Mouse (Mus musculus) small intestine, adult 2 months (tissue): Measurements from ENCODE around the gene Mcu.

Experiments
- CTCF ChIP-seq: fragments of 200-500 bp; IDR thresholded peaks from 2 replicates; pipeline ENCODE4 v1.5.1; 2012; ENCODE audit warnings: low read depth, mild to moderate bottlenecking, control low read depth, inconsistent platforms, low read length, moderate library complexity, mixed read lengths; ENCODE audit not compliant: insufficient replicate concordance, insufficient read length; ENCODE audit errors: extremely low read depth
- POLR2A ChIP-seq: fragments of 200-500 bp; IDR thresholded peaks from 2 replicates; pipeline ENCODE4 v1.6.1; 2012; ENCODE audit warnings: low read depth, mild to moderate bottlenecking, control low read depth, inconsistent platforms, low read length, moderate library complexity

DNA sequence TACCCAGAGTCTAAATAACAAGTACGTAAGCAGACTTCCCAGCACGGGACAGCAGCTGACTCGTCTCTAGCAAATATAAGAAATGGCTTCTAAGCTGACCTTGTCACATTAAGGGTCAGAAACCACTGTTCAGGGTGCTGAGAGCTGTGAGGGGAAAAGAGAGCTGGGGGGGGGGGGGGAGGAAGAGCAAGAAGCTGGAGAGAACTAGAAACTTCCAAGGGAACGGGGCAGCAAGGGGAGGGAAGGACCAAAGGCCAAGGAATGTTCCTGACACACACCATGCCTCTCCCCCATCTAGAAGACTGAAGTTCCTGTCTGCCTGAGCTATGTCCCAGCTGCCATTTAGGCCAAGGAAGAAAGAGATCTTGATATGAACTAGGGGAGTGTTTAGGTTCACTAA, 190.1 kb downstream of the Mcu start:
- TF ChIP-seq CTCF (no peak), POLR2A (no peak)
